ENCODE assay signal across 10 mouse cellular contexts in genomic region chr5:24989683-24990082, GRCm38 (mm10).
DNase-seq lines count a peak whose midpoint lies in the region; ATAC-seq lines count a peak whose summit lies in the region.
"Had no signal": no experiment of that assay in that cellular context is flagged by ENCODE, and none has a peak within 500 bp of the region (broad histone marks: within the 10 kb centered on the region; RNA-seq: fewer than 3 reads in every experiment).

No protein-coding gene starts in this region.

- no peak overlapping the region; the same call in 1 of the 2 replicates for H3K9ac ChIP-seq in intestine, embryonic 16.5 days (ENCODE audit: low read depth, low read length)
- no peak overlapping the region for H3K9ac ChIP-seq in neural tube, embryonic 15.5 days (replicated peaks)
- H3K9ac ChIP-seq: lung, embryonic 15.5 days had no signal

- intact Hi-C loops in heart, postnatal 10 days (cut with DNase I): no loop called here

- 48% methylated on average over 3 of the region's 3 CpGs for WGBS in intestine, embryonic 16.5 days
- WGBS in neural tube, embryonic 15.5 days: 75% methylated on average over 3 of the region's 3 CpGs

- peak; percentile 20; the same call in 1 of the 2 replicates for ATAC-seq in intestine, embryonic 16.5 days
- no peak for ATAC-seq in neural tube, embryonic 15.5 days (ENCODE audit: low FRiP score)
- ATAC-seq: midbrain, embryonic 16.5 days had no signal

- no peaks in the 10 kb centered on the region for H3K27me3 ChIP-seq in intestine, embryonic 16.5 days (replicated peaks; ENCODE audit: control insufficient read depth, insufficient read depth, low read length)
- no peaks in the 10 kb centered on the region for H3K27me3 ChIP-seq in neural tube, embryonic 15.5 days (replicated peaks)
- H3K27me3 ChIP-seq: lung, embryonic 15.5 days had no signal

- no peak overlapping the region for H3K4me2 ChIP-seq in intestine, embryonic 16.5 days (ENCODE audit: low read depth, low read length)
- H3K4me2 ChIP-seq in neural tube, embryonic 15.5 days: no peak overlapping the region
- H3K4me2 ChIP-seq: lung, embryonic 15.5 days had no signal

- no peak overlapping the region for H3K4me3 ChIP-seq in intestine, embryonic 16.5 days (ENCODE audit: low read length)
- no peak overlapping the region for H3K4me3 ChIP-seq in neural tube, embryonic 15.5 days (replicated peaks)
- H3K4me3 ChIP-seq: lung, embryonic 15.5 days had no signal

- H3K27ac ChIP-seq in intestine, embryonic 16.5 days (ENCODE audit: low read length): peak overlapping the region; percentile 12
- H3K27ac ChIP-seq in neural tube, embryonic 15.5 days (replicated peaks): no peak overlapping the region
- H3K27ac ChIP-seq: lung, embryonic 15.5 days had no signal

- peaks cover 21% of the 10 kb centered on the region for H3K4me1 ChIP-seq in intestine, embryonic 16.5 days (ENCODE audit: control insufficient read depth, insufficient read depth, low read length)
- peaks cover 24% of the 10 kb centered on the region for H3K4me1 ChIP-seq in neural tube, embryonic 15.5 days

- no peaks in the 10 kb centered on the region for H3K36me3 ChIP-seq in intestine, embryonic 16.5 days (ENCODE audit: control insufficient read depth, insufficient read depth, low read length)
- H3K36me3 ChIP-seq in neural tube, embryonic 15.5 days: no peaks in the 10 kb centered on the region
- H3K36me3 ChIP-seq: lung, embryonic 15.5 days had no signal

- no peaks in the 10 kb centered on the region for H3K9me3 ChIP-seq in intestine, embryonic 16.5 days (ENCODE audit: control insufficient read depth, low read length)
- H3K9me3 ChIP-seq in neural tube, embryonic 15.5 days (replicated peaks): no peaks in the 10 kb centered on the region
- H3K9me3 ChIP-seq: lung, embryonic 15.5 days had no signal

- DNase-seq in heart, adult 11 months: peak; percentile 93
- no peak for DNase-seq in heart, postnatal 10 days
- peak; percentile 48 for DNase-seq in right cerebral cortex, postnatal 25 days
- no peak for DNase-seq in right cerebral cortex, postnatal 10 days (ENCODE audit: low spot score in 2 of 2)
- peak; percentile 37 for DNase-seq in thymus, postnatal 25 days
- no peak for DNase-seq in yolk sac, embryonic 10.5 days (ENCODE audit: low spot score)

Comparison
In these comparisons a context has a peak if more than half of its experiments do, and no peak if none do; other contexts are left out.
1. DNase-seq: peak in heart, adult 11 months (single experiment), right cerebral cortex, postnatal 25 days (single experiment) and thymus, postnatal 25 days (single experiment); none in heart, postnatal 10 days (0 of 2), right cerebral cortex, postnatal 10 days (0 of 2) and yolk sac, embryonic 10.5 days (single experiment).